Mouse (Mus musculus): ENCODE measurements at regions not wholly inside any gene's neighbourhood (a gene's known extent, or its start where the extent isn't known, plus 50 kb on each side); places are given as distances from the start of the nearest gene placed in this dataset.

DNA sequence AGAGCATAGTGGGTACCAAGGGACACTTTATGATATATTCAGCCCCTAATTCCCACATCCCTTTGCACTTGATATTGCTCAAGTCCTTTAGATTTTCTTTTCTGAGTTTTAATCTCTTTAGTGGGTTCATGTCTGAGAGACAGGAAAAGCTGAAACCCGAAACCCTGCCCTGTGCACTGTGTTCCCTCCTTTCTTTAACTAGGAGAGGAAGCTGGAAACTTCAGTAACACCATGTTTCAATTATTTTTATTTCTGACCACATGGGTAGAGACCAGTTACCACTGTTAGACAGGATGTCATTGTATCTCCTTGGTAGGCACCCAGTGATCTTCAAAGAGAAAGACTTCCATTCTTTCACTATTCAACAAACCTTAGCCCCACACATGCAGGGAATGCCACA, 362.4 kb upstream of the Flrt2 start:
- Histone ChIP-seq H3K4me1 (replicated peaks; ENCODE audit: control insufficient read depth, insufficient read depth, low read length) (no peaks in the 10 kb centered on the region), H3K36me3 (ENCODE audit: control insufficient read depth, insufficient read depth, low read length) (no peaks in the 10 kb centered on the region), H3K4me2 (ENCODE audit: low read depth, low read length) (no peak overlapping the region), H3K4me3 (ENCODE audit: low read length) (no peak overlapping the region), H3K9me3 (ENCODE audit: control insufficient read depth, low read length) (no peaks in the 10 kb centered on the region), H3K27me3 (ENCODE audit: control insufficient read depth, insufficient read depth, low read depth, low read length) (no peaks in the 10 kb centered on the region), H3K9ac (ENCODE audit: low read length) (no peak overlapping the region), H3K27ac (ENCODE audit: low read length) (no peak overlapping the region)
- no peak for ATAC-seq (ENCODE audit: low read depth)
- WGBS = 60% methylated on average over 1 of the region's 1 CpGs

DNA sequence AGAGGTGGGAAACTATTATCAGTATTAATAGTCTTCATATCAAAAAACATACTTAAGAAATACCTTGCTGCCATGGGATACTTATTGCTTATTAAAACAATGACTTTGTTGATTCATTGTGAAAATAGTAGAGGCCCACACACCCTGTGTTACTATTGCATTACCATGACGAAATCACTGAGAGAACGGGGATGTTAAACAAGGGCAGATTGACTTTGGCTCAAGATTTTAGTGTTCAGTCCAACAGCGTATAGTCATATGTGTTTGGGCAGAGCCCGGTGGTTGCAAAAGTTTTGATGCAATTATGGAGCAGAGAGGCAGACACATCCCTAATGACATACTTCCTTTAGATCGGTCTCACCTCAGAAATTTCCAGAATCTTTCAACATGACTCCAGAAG, 344.2 kb upstream of the Flrt2 start:
- H3K9me3 ChIP-seq (ENCODE audit: control insufficient read depth, low read length) = no peaks in the 10 kb centered on the region
- no peak overlapping the region for H3K27ac ChIP-seq (ENCODE audit: low read length)
- no peak overlapping the region for H3K4me3 ChIP-seq (ENCODE audit: low read length)
- H3K4me2 ChIP-seq (ENCODE audit: low read depth, low read length) = no peak overlapping the region
- WGBS = 65% methylated on average over 5 of the region's 5 CpGs
- no peak overlapping the region for H3K9ac ChIP-seq (ENCODE audit: low read length)
- no peaks in the 10 kb centered on the region for H3K4me1 ChIP-seq (replicated peaks; ENCODE audit: control insufficient read depth, insufficient read depth, low read length)
- H3K36me3 ChIP-seq (ENCODE audit: control insufficient read depth, insufficient read depth, low read length) = no peaks in the 10 kb centered on the region
- H3K27me3 ChIP-seq (ENCODE audit: control insufficient read depth, insufficient read depth, low read depth, low read length) = no peaks in the 10 kb centered on the region
- no peak for ATAC-seq (ENCODE audit: low read depth)

GRCm38 (mm10) chr12:95355151-95355550, 336.9 kb upstream of the Flrt2 start:
- H3K4me3 ChIP-seq (ENCODE audit: low read length) = no peak overlapping the region
- ATAC-seq (ENCODE audit: low read depth) = no peak
- H3K36me3 ChIP-seq (ENCODE audit: control insufficient read depth, insufficient read depth, low read length) = no peaks in the 10 kb centered on the region
- no peak overlapping the region for H3K27ac ChIP-seq (ENCODE audit: low read length)
- WGBS = 29% methylated on average over 6 of the region's 6 CpGs
- no peaks in the 10 kb centered on the region for H3K9me3 ChIP-seq (ENCODE audit: control insufficient read depth, low read length)
- no peak overlapping the region for H3K9ac ChIP-seq (ENCODE audit: low read length)
- no peaks in the 10 kb centered on the region for H3K27me3 ChIP-seq (ENCODE audit: control insufficient read depth, insufficient read depth, low read depth, low read length)
- H3K4me2 ChIP-seq (ENCODE audit: low read depth, low read length) = no peak overlapping the region
- H3K4me1 ChIP-seq (replicated peaks; ENCODE audit: control insufficient read depth, insufficient read depth, low read length) = no peaks in the 10 kb centered on the region

- no peak overlapping the region for H3K9ac ChIP-seq (ENCODE audit: low read length)
- H3K27me3 ChIP-seq (ENCODE audit: control insufficient read depth, insufficient read depth, low read depth, low read length) = no peaks in the 10 kb centered on the region
- 28% methylated on average over 3 of the region's 3 CpGs for WGBS
- H3K9me3 ChIP-seq (ENCODE audit: control insufficient read depth, low read length) = no peaks in the 10 kb centered on the region
- H3K36me3 ChIP-seq (ENCODE audit: control insufficient read depth, insufficient read depth, low read length) = no peaks in the 10 kb centered on the region
- H3K4me1 ChIP-seq (replicated peaks; ENCODE audit: control insufficient read depth, insufficient read depth, low read length) = no peaks in the 10 kb centered on the region
- H3K4me2 ChIP-seq (ENCODE audit: low read depth, low read length) = no peak overlapping the region
- H3K27ac ChIP-seq (ENCODE audit: low read length) = no peak overlapping the region
- ATAC-seq (ENCODE audit: low read depth) = no peak
- no peak overlapping the region for H3K4me3 ChIP-seq (ENCODE audit: low read length)
Observed at GRCm38 (mm10) chr12:95384248-95384964, 307.6 kb upstream of the Flrt2 start.

DNA sequence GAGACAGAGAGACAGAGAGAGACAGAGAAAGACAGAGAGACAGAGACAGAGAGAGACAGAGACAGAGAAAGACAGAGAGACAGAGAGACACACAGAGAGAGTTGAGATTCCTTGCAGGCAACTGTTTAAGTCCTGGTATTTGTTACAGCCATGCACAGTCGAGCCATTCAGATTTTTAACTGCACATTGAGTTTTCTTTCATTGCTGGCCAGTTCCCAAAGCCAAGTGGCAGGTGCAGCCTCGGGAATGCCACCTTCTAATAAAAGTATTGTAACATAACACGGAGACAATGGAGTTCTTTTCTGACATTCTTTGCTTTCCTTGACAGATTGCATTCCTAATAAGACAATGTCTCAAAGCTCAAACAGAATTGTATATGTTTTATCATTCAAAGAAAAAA, 306.3 kb upstream of the Flrt2 start:
- Histone ChIP-seq H3K4me3 (ENCODE audit: low read length) (no peak overlapping the region), H3K4me2 (ENCODE audit: low read depth, low read length) (no peak overlapping the region), H3K4me1 (replicated peaks; ENCODE audit: control insufficient read depth, insufficient read depth, low read length) (no peaks in the 10 kb centered on the region), H3K9ac (ENCODE audit: low read length) (no peak overlapping the region), H3K27me3 (ENCODE audit: control insufficient read depth, insufficient read depth, low read depth, low read length) (no peaks in the 10 kb centered on the region), H3K36me3 (ENCODE audit: control insufficient read depth, insufficient read depth, low read length) (no peaks in the 10 kb centered on the region), H3K9me3 (ENCODE audit: control insufficient read depth, low read length) (no peaks in the 10 kb centered on the region), H3K27ac (ENCODE audit: low read length) (no peak overlapping the region)
- no peak for ATAC-seq (ENCODE audit: low read depth)
- WGBS = 38% methylated on average over 3 of the region's 3 CpGs

GRCm38 (mm10) chr12:95388185-95388584, 303.8 kb upstream of the Flrt2 start:
- no peak for ATAC-seq (ENCODE audit: low read depth)
- Histone ChIP-seq H3K27me3 (ENCODE audit: control insufficient read depth, insufficient read depth, low read depth, low read length) (no peaks in the 10 kb centered on the region), H3K9me3 (ENCODE audit: control insufficient read depth, low read length) (no peaks in the 10 kb centered on the region), H3K4me1 (replicated peaks; ENCODE audit: control insufficient read depth, insufficient read depth, low read length) (no peaks in the 10 kb centered on the region), H3K4me3 (ENCODE audit: low read length) (no peak overlapping the region), H3K36me3 (ENCODE audit: control insufficient read depth, insufficient read depth, low read length) (no peaks in the 10 kb centered on the region), H3K9ac (ENCODE audit: low read length) (no peak overlapping the region), H3K27ac (ENCODE audit: low read length) (no peak overlapping the region), H3K4me2 (ENCODE audit: low read depth, low read length) (no peak overlapping the region)
- 79% methylated on average over 2 of the region's 2 CpGs for WGBS

DNA sequence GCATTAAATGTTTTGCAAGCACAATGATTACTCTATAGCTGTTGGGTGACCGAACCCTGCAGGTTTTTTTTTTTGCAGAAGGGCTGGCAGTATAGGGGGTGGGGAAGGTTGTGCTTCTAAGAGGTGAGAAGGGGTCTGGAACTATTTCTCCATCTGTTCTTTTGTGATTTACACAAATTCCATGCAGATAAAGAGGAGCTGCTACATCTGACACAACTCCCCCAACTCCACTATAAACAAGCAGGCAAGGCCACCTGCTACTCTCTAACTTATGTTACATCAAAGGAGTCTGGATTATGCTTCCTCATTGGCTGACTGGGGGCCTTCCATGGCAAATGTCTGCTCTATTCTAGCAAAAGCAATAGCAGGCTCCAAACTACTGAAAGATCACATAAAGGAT, 299.2 kb upstream of the Flrt2 start:
- Histone ChIP-seq H3K4me3 (ENCODE audit: low read length) (no peak overlapping the region), H3K27me3 (ENCODE audit: control insufficient read depth, insufficient read depth, low read depth, low read length) (no peaks in the 10 kb centered on the region), H3K27ac (ENCODE audit: low read length) (no peak overlapping the region), H3K9ac (ENCODE audit: low read length) (no peak overlapping the region), H3K9me3 (ENCODE audit: control insufficient read depth, low read length) (no peaks in the 10 kb centered on the region), H3K4me1 (replicated peaks; ENCODE audit: control insufficient read depth, insufficient read depth, low read length) (no peaks in the 10 kb centered on the region), H3K36me3 (ENCODE audit: control insufficient read depth, insufficient read depth, low read length) (no peaks in the 10 kb centered on the region), H3K4me2 (ENCODE audit: low read depth, low read length) (no peak overlapping the region)
- no peak for ATAC-seq (ENCODE audit: low read depth)
- 69% methylated on average over 1 of the region's 1 CpGs for WGBS

- H3K27me3 ChIP-seq (ENCODE audit: control insufficient read depth, insufficient read depth, low read depth, low read length) = no peaks in the 10 kb centered on the region
- no peak overlapping the region for H3K27ac ChIP-seq (ENCODE audit: low read length)
- H3K9ac ChIP-seq (ENCODE audit: low read length) = no peak overlapping the region
- no peaks in the 10 kb centered on the region for H3K9me3 ChIP-seq (ENCODE audit: control insufficient read depth, low read length)
- no peaks in the 10 kb centered on the region for H3K36me3 ChIP-seq (ENCODE audit: control insufficient read depth, insufficient read depth, low read length)
- H3K4me2 ChIP-seq (ENCODE audit: low read depth, low read length) = no peak overlapping the region
- no peak overlapping the region for H3K4me3 ChIP-seq (ENCODE audit: low read length)
- WGBS = 60% methylated on average over 2 of the region's 2 CpGs
- no peak for ATAC-seq (ENCODE audit: low read depth)
- no peaks in the 10 kb centered on the region for H3K4me1 ChIP-seq (replicated peaks; ENCODE audit: control insufficient read depth, insufficient read depth, low read length)
Observed at GRCm38 (mm10) chr12:95394991-95395530, 297.0 kb upstream of the Flrt2 start.

GRCm38 (mm10) chr12:95420861-95421260, 271.2 kb upstream of the Flrt2 start:
- 64% methylated on average over 3 of the region's 3 CpGs for WGBS
- Histone ChIP-seq H3K27me3 (ENCODE audit: control insufficient read depth, insufficient read depth, low read depth, low read length) (no peaks in the 10 kb centered on the region), H3K4me2 (ENCODE audit: low read depth, low read length) (no peak overlapping the region), H3K27ac (ENCODE audit: low read length) (no peak overlapping the region), H3K9ac (ENCODE audit: low read length) (no peak overlapping the region), H3K4me1 (replicated peaks; ENCODE audit: control insufficient read depth, insufficient read depth, low read length) (no peaks in the 10 kb centered on the region), H3K9me3 (ENCODE audit: control insufficient read depth, low read length) (no peaks in the 10 kb centered on the region), H3K4me3 (ENCODE audit: low read length) (no peak overlapping the region), H3K36me3 (ENCODE audit: control insufficient read depth, insufficient read depth, low read length) (no peaks in the 10 kb centered on the region)
- ATAC-seq (ENCODE audit: low read depth) = no peak
